Mouse (Mus musculus): ENCODE data around the gene Slc7a4.

DNA sequence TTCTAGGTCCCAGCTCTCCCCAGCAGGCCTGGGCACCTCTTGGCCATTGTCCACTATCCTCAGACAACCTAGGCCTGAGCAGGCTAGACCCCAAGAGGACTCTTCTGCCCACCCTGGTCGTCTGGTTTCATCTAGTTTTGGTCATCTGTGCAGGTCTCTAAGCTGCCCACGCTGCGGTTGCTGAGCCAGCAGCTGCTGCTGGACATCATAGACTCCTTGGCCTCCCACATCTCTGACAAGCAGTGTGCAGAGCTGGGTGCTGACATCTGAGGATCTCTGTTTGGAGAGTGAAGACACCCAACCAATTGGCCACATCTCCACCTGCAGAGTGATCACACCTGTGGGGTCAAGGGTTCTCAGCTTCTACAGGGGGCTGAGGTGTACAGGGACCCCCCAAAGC is 57.5 kb downstream of the Slc7a4 start:
- TF ChIP-seq CTCF (IDR thresholded peaks at IDR 0.05) (no peak), EP300 (IDR thresholded peaks at IDR 0.05; ENCODE audit: insufficient read depth, low read depth, low read length) (no peak), POLR2A (IDR thresholded peaks at IDR 0.05; ENCODE audit: insufficient read depth, low read depth, low read length) (no peak)
